Mouse (Mus musculus): ENCODE results near the gene Fmod. TPM values are rescaled to one million over a fixed set of nuclear protein-coding genes. Genes with fewer than 3 reads are reported as not detected.

The Fmod gene
- polyA plus RNA-seq, 1 experiment from 2014 or later, result 9.8 TPM

DNA sequence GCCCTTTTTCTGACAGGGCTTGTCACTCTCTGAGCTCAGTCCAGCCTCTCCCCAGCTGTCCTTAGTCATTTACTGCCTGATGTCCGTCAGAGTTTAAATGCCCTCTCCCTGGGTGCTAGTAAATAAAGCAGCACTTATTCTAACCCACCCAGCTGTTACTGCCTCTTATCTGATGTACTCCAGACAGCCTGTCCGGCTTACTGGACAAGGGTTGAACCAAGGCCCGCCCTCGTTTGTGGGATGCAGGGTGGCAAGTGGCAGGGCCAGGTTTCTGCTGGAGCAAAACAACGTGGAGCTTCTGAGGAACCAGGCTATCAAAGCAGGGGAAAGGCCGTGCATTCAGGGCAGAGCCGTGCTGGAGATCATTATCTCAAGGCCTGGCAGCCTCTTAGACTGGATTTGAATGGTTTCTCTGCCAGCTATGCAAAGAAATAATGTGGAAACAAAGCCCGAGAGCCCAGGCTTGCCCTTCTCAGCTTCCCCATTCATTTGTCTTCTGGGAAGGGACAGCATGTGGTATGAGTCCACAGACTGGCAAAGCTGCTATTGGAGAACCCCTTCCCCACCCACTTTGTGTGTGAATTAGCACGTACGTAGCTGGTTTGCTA lies 34.5 kb downstream of the Fmod start:
- H3K4me3 ChIP-seq, result no peak overlapping the region
- DNase-seq (ENCODE audit: low spot score), result peak; percentile 30
- H3K27ac ChIP-seq, result peak overlapping the region; percentile 87
- H3K4me1 ChIP-seq (replicated peaks), result peaks cover 93% of the 10 kb centered on the region
- H3K36me3 ChIP-seq, result peaks cover 23% of the 10 kb centered on the region
- H3K9me3 ChIP-seq, result no peaks in the 10 kb centered on the region
- no peaks in the 10 kb centered on the region for H3K27me3 ChIP-seq (ENCODE audit: insufficient read depth, poor library complexity, severe bottlenecking)
- WGBS, result 44% methylated on average over 10 of the region's 10 CpGs

DNA sequence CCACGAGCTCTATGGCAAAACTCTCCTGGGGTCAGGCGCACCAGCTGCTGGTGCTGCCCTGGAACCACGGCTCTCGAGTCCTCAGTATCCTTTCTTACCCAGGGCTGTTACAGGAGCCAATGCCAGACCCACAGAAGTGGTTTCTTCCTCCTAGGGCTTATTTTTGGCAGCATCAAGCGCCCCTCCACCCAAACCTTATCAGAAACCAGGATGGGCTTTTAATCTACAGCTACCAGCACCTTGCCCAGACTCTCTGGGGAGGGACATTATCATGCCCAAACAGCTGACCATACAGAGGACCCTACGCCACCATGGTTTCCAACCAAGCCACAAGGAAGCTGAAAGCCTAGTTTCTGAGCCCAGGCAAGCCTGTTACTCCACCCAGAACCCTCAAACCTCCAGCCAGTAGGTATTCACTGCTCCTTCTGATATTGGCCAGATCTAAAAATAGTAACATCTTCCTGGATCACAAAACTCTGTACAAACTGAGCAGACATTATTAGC lies 36.1 kb downstream of the Fmod start:
- H3K27ac ChIP-seq, result peak overlapping the region; percentile 87
- peaks cover 93% of the 10 kb centered on the region for H3K4me1 ChIP-seq (replicated peaks)
- 84% methylated on average over 6 of the region's 6 CpGs for WGBS

DNA sequence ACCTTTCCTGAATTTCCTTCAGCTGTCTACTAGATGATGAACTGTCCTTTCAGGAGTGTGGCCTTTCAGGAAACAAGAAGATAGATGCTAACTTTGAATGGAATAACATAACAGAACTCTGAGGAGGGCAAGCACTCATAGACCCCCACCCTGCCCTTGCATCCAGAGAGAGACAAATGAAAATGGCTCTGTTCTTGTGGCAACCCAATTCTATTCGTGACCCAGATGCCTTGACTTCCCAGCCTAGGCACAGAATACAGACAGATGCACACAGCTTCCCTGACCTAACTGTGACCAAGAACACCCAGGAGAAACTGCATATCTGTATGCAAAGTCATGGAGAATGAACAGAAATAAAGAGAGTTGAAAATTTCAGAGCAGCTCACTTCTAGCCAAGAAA lies 36.6 kb downstream of the Fmod start:
- Histone ChIP-seq H3K36me3 (peaks cover 36% of the 10 kb centered on the region), H3K9me3 (no peaks in the 10 kb centered on the region), H3K4me3 (no peak overlapping the region), H3K27me3 (ENCODE audit: insufficient read depth, poor library complexity, severe bottlenecking) (no peaks in the 10 kb centered on the region), H3K27ac (peak overlapping the region; percentile 87; the same call in 1 of the 2 replicates), H3K4me1 (replicated peaks) (peaks cover 92% of the 10 kb centered on the region)
- 86% methylated on average over 1 of the region's 1 CpGs for WGBS
- no peak for DNase-seq (ENCODE audit: low spot score)

More for the DNA sequence above, 36.1 kb downstream of the Fmod start:
- Histone ChIP-seq H3K36me3 (peaks cover 36% of the 10 kb centered on the region), H3K9me3 (no peaks in the 10 kb centered on the region), H3K4me3 (no peak overlapping the region; the same call in 1 of the 2 replicates), H3K27me3 (ENCODE audit: insufficient read depth, poor library complexity, severe bottlenecking) (no peaks in the 10 kb centered on the region)
- DNase-seq (ENCODE audit: low spot score), result no peak

DNA sequence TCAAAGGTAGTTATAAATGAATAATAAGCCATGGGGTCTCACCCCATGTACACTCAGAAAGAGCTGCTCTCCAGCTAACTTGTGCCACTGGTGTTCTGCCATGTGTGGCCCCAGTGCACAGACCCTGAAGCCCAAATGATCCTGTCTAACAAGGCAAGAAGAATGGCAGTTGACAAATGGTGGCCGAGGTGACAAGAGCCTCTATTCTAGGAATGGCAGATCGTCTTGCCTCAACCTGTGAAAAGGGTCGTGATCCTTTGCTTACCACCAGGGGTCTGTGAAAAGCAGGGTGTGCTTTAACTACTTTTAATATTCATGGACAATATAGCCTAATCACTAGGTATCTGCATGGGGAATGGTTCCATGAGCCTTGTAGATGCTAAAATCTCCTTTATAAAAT lies 37.1 kb downstream of the Fmod start:
- Histone ChIP-seq H3K27ac (peak overlapping the region; percentile 87; the same call in 1 of the 2 replicates), H3K4me3 (peak overlapping the region; percentile 65; the same call in 1 of the 2 replicates), H3K27me3 (ENCODE audit: insufficient read depth, poor library complexity, severe bottlenecking) (no peaks in the 10 kb centered on the region), H3K36me3 (peaks cover 36% of the 10 kb centered on the region), H3K4me1 (replicated peaks) (peaks cover 92% of the 10 kb centered on the region), H3K9me3 (no peaks in the 10 kb centered on the region)
- DNase-seq (ENCODE audit: low spot score), result no peak
- WGBS, result 50% methylated on average over 3 of the region's 3 CpGs

DNA sequence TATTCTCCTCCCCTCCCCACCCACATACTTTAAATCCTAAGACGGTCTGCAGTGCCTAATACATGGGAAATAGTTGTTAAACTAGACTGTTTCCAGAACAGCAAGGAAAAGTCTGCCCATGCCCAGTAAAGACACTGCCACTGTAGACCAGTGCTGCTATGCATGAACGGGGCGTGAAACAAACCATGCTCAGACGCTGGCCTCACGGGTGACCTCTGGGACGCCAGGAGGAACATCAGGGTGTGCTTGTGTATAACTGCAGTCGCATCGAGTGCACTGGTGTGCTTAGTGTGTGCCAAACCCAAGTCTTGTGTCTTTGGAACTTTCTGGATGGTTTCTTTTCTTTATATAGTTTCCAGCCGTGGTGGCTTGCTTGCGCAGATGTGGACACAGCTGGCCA lies 37.6 kb downstream of the Fmod start:
- peak overlapping the region; percentile 65 for H3K4me3 ChIP-seq
- H3K27me3 ChIP-seq (ENCODE audit: insufficient read depth, poor library complexity, severe bottlenecking), result no peaks in the 10 kb centered on the region
- peaks cover 36% of the 10 kb centered on the region for H3K36me3 ChIP-seq
- no peak for DNase-seq (ENCODE audit: low spot score)
- WGBS, result 87% methylated on average over 10 of the region's 10 CpGs
- H3K27ac ChIP-seq, result peak overlapping the region; percentile 19; the same call in 1 of the 2 replicates
- peaks cover 92% of the 10 kb centered on the region for H3K4me1 ChIP-seq (replicated peaks)
- H3K9me3 ChIP-seq, result no peaks in the 10 kb centered on the region

DNA sequence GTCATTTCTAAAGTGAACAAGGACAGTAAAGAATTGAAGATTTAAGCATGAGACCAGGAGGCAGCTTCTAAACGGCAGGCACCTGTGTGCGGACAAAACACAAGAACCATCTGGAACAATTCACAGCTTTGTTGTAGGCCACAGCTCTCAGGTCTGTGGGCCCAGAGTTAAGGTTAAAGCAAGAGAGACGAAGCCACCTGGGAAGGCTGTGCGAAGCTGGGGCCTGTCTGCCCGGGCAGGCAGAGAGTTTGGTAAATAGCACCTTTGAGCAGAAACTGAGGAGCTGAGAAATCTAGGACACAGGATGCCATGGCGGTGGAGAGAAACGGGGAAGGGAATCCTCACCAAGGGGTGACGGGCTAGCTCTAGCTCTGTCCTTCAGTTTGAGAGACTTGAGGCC lies 38.5 kb downstream of the Fmod start:
- 96% methylated on average over 8 of the region's 8 CpGs for WGBS
- peaks cover 92% of the 10 kb centered on the region for H3K4me1 ChIP-seq (replicated peaks)
- no peaks in the 10 kb centered on the region for H3K27me3 ChIP-seq (ENCODE audit: insufficient read depth, poor library complexity, severe bottlenecking)
- no peak for DNase-seq (ENCODE audit: low spot score)
- H3K27ac ChIP-seq, result peak overlapping the region; percentile 88
- H3K36me3 ChIP-seq, result peaks cover 36% of the 10 kb centered on the region
- no peaks in the 10 kb centered on the region for H3K9me3 ChIP-seq
- H3K4me3 ChIP-seq, result peak overlapping the region; percentile 65

DNA sequence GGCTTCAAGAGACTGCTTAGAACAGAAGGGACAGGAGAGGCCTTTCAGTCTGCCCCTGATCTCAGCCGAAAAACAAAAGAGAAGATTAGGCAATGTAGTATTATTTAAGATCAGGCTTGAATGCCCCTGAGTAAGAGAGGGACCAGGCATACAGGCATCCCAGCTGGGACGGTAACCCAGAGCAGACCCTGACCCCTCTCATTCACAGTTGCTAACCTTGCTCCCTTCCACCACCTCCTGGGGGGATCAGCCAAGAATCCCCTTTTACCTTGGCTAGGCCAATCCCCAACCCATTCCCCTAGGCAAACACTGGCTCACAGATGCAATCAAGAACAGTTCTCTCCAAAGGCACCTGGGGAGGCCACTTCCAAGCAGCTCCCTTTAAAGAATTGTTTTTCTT lies 39.7 kb downstream of the Fmod start:
- peaks cover 36% of the 10 kb centered on the region for H3K36me3 ChIP-seq
- H3K4me1 ChIP-seq (replicated peaks), result peaks cover 80% of the 10 kb centered on the region
- peak overlapping the region; percentile 65 for H3K4me3 ChIP-seq
- no peaks in the 10 kb centered on the region for H3K9me3 ChIP-seq
- no peaks in the 10 kb centered on the region for H3K27me3 ChIP-seq (ENCODE audit: insufficient read depth, poor library complexity, severe bottlenecking)
- DNase-seq (ENCODE audit: low spot score), result no peak
- 30% methylated on average over 2 of the region's 2 CpGs for WGBS
- peak overlapping the region; percentile 88 for H3K27ac ChIP-seq

DNA sequence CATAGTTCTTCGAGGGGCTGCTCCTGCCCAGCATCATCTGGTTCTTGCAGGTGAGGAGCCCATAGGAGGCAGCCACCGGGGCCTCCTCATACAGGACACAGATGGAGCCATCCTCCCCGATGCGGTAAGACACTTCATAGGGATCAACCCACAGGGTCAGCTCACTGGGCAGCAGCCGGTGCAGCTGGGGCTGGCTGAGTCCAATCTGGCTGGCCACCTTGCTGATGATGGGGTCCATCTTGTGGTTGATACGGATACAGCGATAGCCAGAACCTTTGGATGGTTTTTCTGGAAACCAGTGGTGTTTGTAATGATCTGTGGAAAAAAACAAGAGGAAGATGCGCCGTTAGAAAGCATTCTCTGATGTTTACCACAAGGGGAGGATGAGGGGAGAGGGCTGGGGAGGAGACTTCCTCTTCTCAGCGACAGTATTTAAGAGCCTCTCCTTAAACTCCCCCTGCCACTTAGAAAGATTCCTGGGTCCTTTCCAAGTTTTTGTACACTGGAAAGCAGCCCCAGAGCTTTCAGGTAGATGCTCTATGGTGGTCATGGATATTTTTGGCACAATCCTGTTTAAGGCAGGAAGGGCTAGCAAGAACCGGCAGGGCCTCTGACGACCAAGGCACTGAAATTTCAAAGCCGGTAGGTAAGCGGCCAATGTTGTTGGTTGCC lies 40.5 kb downstream of the Fmod start:
- Histone ChIP-seq H3K4me1 (replicated peaks) (peaks cover 74% of the 10 kb centered on the region), H3K36me3 (peaks cover 36% of the 10 kb centered on the region), H3K27me3 (ENCODE audit: insufficient read depth, poor library complexity, severe bottlenecking) (no peaks in the 10 kb centered on the region), H3K27ac (peak overlapping the region; percentile 88), H3K4me3 (peak overlapping the region; percentile 65), H3K9me3 (no peaks in the 10 kb centered on the region)
- WGBS, result 50% methylated on average over 14 of the region's 14 CpGs
- DNase-seq (ENCODE audit: low spot score), result peak; percentile 60

DNA sequence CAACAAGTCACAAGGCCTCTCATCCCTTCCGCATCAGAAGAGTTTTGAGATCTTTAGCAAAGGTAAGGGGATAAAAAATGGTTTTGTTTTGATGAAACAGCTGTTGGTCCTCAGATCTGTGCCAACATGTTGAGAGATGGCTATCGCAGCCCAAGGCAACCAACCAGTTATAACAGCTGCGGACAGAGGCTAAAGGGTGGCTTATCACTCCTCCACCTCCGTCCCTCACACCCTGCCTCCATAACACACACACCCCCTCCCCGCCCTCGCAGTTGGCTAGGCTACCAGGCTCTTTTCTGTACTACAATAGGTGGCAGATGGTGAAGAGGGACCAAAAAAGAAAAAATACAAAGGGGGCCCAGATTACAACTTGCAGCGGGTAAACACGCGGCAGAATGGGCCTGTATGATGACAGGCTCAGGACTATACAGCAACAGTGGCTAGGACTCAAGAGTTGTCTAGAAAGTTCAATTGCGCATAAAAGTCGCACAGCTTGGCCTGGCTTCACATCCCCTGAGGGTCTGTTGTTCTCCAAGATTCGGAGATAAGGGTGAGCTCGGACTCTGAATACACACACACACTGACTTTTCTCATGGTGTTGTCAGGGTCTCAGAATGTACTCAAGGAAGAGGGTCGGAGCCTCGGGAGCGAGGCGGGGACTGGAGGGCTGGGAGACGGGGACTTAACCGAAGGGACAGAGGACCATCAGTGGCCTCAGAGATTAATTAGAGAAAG lies 41.2 kb downstream of the Fmod start:
- peak overlapping the region; percentile 65 for H3K4me3 ChIP-seq
- H3K9me3 ChIP-seq, result no peaks in the 10 kb centered on the region
- WGBS, result 11% methylated on average over 19 of the region's 19 CpGs
- H3K27ac ChIP-seq, result peak overlapping the region; percentile 88
- H3K27me3 ChIP-seq (ENCODE audit: insufficient read depth, poor library complexity, severe bottlenecking), result no peaks in the 10 kb centered on the region
- peak; percentile 39 for DNase-seq (ENCODE audit: low spot score)
- peaks cover 74% of the 10 kb centered on the region for H3K4me1 ChIP-seq (replicated peaks)
- H3K36me3 ChIP-seq, result peaks cover 36% of the 10 kb centered on the region

DNA sequence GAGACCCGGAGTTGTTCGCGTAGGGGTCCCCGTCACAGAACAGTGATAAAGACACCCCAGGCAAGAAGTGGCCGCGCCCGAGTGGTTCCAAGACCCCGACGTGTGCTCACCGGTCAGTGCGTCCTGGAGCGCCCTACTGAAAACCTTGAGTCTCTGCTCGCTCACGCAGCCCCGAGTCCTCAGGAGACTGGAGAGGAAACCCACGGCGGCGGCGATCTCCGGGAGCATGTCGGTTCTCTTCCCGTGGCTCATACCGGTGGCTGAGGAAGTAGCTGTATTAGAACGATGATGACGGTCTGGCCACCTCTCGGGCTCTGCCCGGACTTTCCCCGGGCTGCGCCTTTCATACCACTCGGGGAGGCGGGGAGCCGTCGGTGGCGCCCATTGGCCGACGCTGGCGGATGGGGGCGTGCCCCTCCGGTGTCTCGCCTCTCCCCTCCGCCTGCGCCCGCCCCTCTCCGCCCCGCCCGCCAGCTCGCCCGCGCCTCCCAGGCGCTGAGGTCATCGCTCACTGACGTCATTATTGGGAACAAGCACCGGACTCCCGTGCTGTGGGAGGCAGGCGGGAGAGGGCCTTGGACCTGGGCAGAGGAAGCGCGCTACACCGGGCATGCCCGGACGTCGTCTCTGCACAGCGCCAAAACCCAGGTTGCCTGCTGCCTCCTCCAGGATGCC lies 41.9 kb downstream of the Fmod start, which contains the start of gene Btg2:
Gene Btg2 (minus strand): TSS at position 319 of the 675 bp plus-strand sequence.
- under 1% methylated on average over 62 of the region's 62 CpGs for WGBS
- Histone ChIP-seq H3K27me3 (ENCODE audit: insufficient read depth, poor library complexity, severe bottlenecking) (no peaks in the 10 kb centered on the region), H3K4me3 (peak within 1 kb of the TSS; percentile 65), H3K4me1 (replicated peaks) (peaks cover 71% of the 10 kb centered on the region), H3K36me3 (peaks cover 36% of the 10 kb centered on the region), H3K9me3 (no peaks in the 10 kb centered on the region), H3K27ac (peak within 1 kb of the TSS; percentile 88)
- peak; percentile 97 for DNase-seq (ENCODE audit: low spot score)

DNA sequence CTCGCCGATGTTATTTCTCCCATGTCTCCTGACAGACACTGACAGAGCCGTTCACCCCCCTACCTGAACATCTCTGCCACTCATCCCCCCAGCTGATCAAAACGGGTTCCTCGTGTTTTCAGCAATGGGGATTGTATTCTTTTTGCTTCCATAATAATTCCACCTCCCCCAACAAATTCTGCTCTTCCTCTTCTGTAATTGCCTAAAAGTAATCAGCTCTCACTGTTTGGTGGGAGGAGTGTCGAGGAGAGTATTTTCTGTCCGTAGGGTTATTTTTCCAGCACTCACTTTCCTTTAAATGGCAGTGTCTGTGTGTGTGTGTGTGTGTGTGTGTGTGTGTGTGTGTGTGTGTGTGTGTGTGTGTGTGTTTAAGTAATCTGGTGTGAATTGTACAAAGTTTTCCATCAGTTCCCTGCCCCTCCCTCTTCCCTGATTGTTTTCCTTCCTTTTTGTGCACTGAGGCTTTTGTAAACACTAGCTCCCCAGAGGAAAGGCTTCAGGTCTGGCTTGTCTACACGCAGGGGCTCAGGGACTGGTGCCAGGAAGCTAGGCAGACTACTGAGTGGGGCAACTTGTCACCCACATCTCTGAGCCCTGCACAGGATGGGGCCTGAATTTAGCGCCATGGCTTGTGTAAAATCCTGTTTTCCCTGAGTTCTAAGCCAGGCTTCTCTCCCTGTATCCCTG lies 42.6 kb downstream of the Fmod start:
- no peaks in the 10 kb centered on the region for H3K9me3 ChIP-seq
- peak overlapping the region; percentile 65 for H3K4me3 ChIP-seq
- H3K27ac ChIP-seq, result peak overlapping the region; percentile 88
- WGBS, result 3% methylated on average over 9 of the region's 9 CpGs
- no peaks in the 10 kb centered on the region for H3K27me3 ChIP-seq (ENCODE audit: insufficient read depth, poor library complexity, severe bottlenecking)
- peaks cover 64% of the 10 kb centered on the region for H3K4me1 ChIP-seq (replicated peaks)
- peaks cover 33% of the 10 kb centered on the region for H3K36me3 ChIP-seq
- no peak for DNase-seq (ENCODE audit: low spot score)

DNA sequence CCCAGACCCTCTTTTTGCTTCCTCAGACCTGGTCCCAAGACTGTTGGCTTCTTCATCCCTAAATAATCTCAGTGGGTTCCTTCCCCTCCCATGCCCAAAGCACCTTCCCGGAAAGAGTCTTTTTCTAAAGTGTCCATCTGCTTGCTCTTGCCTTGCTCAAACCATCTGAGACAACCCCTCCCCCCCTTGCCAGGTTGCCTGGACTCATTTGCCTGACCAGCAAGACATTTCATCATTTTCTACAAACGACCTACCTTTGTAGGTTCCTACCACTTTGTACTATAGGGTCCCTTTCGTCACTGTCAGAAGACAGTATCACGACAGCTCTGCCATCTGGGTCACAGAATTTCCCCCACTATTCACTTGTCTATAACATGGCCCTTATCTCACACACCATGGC lies 43.4 kb downstream of the Fmod start:
- Histone ChIP-seq H3K4me3 (no peak overlapping the region), H3K9me3 (no peaks in the 10 kb centered on the region), H3K4me1 (replicated peaks) (peaks cover 64% of the 10 kb centered on the region), H3K27me3 (ENCODE audit: insufficient read depth, poor library complexity, severe bottlenecking) (no peaks in the 10 kb centered on the region), H3K27ac (peak overlapping the region; percentile 88), H3K36me3 (peaks cover 25% of the 10 kb centered on the region)
- no peak for DNase-seq (ENCODE audit: low spot score)
- 79% methylated on average over 4 of the region's 4 CpGs for WGBS
